Mouse (Mus musculus): ENCODE results near the gene Ndrg4. TPM values are rescaled to one million over a fixed set of nuclear protein-coding genes. Genes with fewer than 3 reads are reported as not detected.

Gene Ndrg4
- 10.4 and 12.7 TPM in 2 replicates for polyA plus RNA-seq (2015; fragmentation: Nextera tagmentation; extraction: Ambion mirVana)

DNA sequence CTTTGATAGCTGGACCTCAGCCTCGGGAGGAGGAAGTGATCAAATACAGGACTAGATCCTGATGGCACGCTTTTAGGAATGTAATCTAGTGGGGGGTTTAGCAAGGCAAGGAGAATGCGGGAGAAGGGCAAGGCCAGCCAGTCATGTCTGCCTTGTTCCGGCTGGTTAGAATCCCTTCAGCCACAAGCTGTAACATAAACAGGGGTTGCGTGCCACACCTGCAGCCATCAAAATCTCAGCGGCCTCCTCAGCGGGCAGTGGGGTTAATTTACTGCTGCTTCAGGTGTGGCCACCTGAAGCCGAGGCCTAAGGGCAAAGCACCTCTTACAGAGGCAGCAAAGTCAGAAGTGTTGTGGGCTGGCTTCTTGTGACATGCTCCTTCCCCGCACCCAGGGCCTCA lies at the start of gene Ndrg4:
Ndrg4 (plus strand) TSS at position 350 of the 400 bp plus-strand sequence.

DNA sequence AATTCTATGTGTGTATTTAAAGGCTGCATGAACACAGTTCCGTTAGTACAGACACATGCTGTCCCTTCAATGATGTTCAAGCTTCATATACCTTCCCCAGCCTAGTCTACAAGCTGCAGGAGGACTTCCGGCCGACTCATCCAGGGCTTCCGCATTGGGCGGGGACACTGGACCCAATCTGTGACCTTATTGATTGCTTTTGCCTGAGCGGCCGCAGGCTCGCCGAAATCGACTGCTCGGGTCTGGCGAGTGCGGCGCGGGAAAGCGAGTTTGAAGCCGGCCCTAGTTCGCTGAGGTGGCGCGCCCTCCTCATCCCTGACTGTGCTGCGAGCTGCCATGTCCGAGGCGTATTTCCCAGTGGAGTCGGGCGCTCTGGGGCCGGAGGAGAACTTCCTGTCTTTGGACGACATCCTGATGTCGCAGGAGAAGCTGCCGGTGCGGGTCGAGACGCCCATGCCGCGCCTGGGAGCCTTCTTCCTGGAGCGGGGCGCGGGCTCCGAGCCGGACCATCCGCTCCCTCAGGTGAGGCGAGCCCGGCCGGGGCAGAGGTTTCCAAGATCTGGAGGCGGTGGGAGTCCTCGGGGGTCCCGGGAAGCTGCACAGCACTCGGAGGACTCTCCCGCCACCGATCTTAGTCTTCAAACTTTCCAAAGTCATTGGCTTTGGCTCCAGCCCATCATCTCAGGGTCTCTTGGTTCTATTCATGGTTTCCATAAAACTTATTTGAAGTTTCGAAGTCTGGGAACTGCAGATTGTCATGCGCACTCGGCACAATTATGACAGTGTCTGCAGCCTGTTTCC lies 43.3 kb upstream of the Ndrg4 start, which contains the start of gene Gins3:
Gins3 (plus strand) TSS at position 192 of the 801 bp plus-strand sequence.

DNA sequence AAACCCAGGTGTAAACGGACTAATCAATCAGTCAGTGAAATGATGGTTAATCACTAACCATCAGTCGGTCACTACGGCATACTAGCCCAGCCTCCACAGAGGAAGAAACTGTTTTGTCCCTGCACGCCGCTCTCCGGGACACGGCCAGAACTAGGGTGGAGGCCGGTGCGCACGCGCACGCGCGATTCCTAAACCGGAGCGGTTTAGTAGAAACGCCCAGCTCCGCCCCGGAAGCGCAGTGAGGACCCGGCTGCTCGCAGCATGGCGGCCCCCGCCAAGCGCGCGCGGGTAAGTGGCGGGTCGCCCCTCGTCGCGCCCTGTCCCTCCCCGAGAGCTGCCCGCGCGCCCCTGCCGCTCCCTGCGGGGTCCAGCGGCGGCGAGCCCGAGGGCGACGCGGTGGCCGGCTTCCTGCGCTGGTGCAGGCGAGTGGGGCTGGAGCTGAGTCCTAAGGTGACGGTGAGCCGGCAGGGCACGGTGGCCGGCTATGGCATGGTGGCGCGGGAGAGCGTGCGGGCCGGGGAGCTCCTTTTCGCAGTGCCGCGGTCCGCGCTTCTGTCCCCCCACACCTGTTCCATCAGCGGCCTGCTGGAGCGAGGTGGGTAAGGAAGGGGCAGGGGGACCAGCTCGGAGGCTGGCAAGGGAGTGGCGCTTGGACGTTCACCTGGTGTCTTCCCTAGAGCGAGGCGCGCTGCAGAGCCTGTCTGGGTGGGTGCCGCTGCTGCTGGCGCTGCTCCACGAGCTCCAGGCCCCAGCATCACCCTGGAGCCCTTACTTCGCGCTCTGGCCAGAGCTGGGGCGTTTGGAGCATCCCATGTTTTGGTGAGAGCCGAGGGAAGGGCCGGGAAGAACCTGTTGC lies 39.1 kb downstream of the Ndrg4 start, which contains the start of gene Setd6:
Setd6 (plus strand) TSS at position 206 of the 856 bp plus-strand sequence.

Small RNA genes within 50 kb of the gene (microRNA-seq; reads per million reads assigned to microRNA genes)
- 0.81 to 1.1 reads per million in 2 experiments for gene Mir7073

Other genes starting within 250 kb of the Ndrg4 start
- 54.0 and 62.0 TPM in 2 replicates for gene Cfap20, start 242.1 kb upstream of the Ndrg4 start, polyA plus RNA-seq (2015; fragmentation: Nextera tagmentation; extraction: Ambion mirVana)
- 5.3 and 6.2 TPM in 2 replicates for gene Csnk2a2, start 186.9 kb upstream of the Ndrg4 start, polyA plus RNA-seq (2015; fragmentation: Nextera tagmentation; extraction: Ambion mirVana)
- 0.67 and 1.0 TPM in 2 replicates for gene Ccdc113, start 142.9 kb upstream of the Ndrg4 start, polyA plus RNA-seq (2015; fragmentation: Nextera tagmentation; extraction: Ambion mirVana)
- gene Prss54, start 100.6 kb upstream of the Ndrg4 start, polyA plus RNA-seq (2015; fragmentation: Nextera tagmentation; extraction: Ambion mirVana) = not detected in 2 replicates
- gene Gins3, start 43.5 kb upstream of the Ndrg4 start, polyA plus RNA-seq (2015; fragmentation: Nextera tagmentation; extraction: Ambion mirVana) = 2.5 and 2.8 TPM in 2 replicates
- 5.3 and 7.7 TPM in 2 replicates for gene Setd6, start 38.9 kb downstream of the Ndrg4 start, polyA plus RNA-seq (2015; fragmentation: Nextera tagmentation; extraction: Ambion mirVana)
- gene Cnot1, start 130.5 kb downstream of the Ndrg4 start, polyA plus RNA-seq (2015; fragmentation: Nextera tagmentation; extraction: Ambion mirVana) = 12.1 and 18.3 TPM in 2 replicates
- gene Sap18b, start 148.4 kb downstream of the Ndrg4 start, polyA plus RNA-seq (2015; fragmentation: Nextera tagmentation; extraction: Ambion mirVana) = 253 and 295 TPM in 2 replicates
- gene Slc38a7, start 176.6 kb downstream of the Ndrg4 start, polyA plus RNA-seq (2015; fragmentation: Nextera tagmentation; extraction: Ambion mirVana) = 6.1 and 6.5 TPM in 2 replicates
- gene Got2, start 211.6 kb downstream of the Ndrg4 start, polyA plus RNA-seq (2015; fragmentation: Nextera tagmentation; extraction: Ambion mirVana) = 323 and 375 TPM in 2 replicates

All from skeletal muscle tissue, postnatal 0 days (tissue).